Mouse (Mus musculus) bone marrow macrophage, adult 2 months (primary cell): ENCODE results near the gene Csdc2.

Source experiments
- CTCF ChIP-seq: IDR thresholded peaks from 2 replicates; pipeline ENCODE4 v1.5.1; 2012; ENCODE audit warnings: low read depth, mild to moderate bottlenecking, low read length, moderate library complexity
- POLR2A ChIP-seq: IDR thresholded peaks from 2 replicates; pipeline ENCODE4 v1.6.1; 2012; ENCODE audit warnings: mild to moderate bottlenecking, low read depth, low read length, borderline replicate concordance

DNA sequence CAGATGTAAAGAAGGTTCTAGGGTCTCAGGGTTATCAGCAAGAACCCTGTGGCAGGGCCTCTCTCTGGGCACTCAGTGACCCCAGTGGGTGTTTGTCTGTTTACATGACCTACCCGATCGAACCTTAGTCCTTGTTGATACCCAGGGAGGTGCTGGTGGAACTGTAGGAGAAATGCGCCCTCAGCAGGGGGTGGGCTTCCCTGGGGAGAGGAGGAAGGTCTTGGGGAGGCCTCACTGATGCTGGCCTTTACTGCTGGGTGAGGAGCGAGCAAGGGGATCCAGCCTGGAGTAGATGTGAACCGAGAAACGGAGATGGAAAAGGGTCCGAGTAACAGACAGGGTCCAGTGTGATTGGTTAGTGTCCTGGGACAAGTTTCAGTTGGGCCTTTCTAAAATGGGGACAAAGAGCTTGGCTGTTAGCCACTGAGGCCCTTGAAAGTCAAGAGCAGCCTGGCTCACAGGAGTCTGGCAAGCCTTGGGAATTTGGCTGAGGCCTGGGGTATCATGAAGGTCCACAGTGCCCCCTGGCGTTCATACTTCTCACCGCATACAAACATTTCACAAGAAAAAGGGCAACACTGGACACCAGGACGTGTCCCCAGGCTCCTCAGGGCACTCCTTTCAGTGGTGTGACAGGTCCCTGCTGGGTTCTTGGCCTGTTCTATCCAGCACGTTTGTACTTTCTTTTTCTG, 53.0 kb downstream of the Csdc2 start:
- TF ChIP-seq POLR2A (no peak), CTCF (peak; percentile 72)
